Mouse (Mus musculus) neural tube, embryonic 10.5 days (tissue): Measurements from ENCODE around the gene Gm10100.
"Not testable (repeated sequence)": the region's sequence is repeated elsewhere in the genome, so short reads cannot be mapped to it uniquely, and the experiment has no call there.

Source experiments
- DNase-seq: peaks from one replicate; pipeline ENCODE4 v3.0.0-alpha.2; 2017; ENCODE audit warnings: low spot score; ENCODE audit errors: extremely low spot score

The Gm10100 gene

DNA sequence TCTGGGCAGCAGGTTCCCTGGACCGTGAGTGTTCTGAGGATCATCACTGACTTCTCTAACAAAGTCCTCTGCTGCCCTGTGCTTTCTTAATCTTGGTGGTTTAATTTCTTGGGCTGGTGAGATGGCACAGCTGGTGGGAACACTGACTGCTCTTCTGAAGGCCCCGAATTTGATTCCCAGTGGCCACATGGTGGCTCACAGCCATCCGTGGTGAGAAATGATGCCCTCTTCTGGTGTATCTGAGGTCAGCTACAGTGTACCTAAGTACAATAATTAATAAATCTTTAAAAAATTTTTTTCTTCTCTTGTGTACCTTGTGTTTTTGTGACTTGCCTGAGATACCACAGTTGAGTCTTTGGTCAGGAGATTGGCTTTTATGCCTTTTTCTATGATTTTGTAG is 26.0 kb downstream of the Gm10100 start:
- not testable (repeated sequence) for DNase-seq

DNA sequence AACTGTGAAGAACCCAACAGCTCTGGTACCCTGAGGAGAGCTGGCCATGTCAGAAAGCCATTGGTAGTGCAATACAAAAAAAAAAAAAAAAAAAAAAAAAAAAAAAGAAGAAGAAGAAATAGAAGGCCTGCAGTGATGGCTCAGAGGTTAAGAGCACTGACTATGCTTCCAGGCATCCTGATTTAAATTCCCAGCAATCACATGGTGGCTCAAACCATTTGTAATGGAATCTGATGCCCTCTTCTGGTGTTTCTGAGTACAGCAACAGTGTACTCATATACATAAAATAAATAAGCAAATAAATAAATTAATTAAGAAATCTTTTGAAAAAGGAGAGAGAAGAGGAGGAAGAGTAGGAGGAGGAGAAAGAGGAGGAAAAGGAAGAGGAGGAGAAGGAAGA is 27.2 kb downstream of the Gm10100 start:
- DNase-seq, result no peak

DNA sequence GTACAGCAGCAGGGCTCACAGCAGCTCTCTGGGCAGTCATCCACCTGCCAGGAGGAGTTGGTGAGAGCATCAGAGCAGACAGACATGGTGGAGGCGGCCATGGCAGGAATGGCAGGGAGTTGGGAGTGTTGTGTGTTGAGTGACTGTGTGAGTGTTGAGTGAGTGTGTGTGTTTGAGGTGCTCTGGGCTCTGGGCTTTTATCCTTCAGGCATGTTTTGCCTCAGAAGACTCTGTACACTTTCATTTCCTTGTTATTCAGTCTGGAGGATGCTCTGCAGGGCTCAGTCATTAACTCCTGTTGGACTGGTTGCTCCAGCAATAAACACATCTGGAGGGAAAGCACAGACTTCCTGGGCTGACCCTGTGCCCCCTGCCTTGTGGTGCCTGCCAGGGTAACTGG is 33.3 kb downstream of the Gm10100 start, which contains the start of gene Gm3233:
TSS of gene Gm3233 (minus strand) at position 101 of the 400 bp plus-strand sequence.
- not testable (repeated sequence) for DNase-seq

- no peak for DNase-seq
Observed at GRCm38 (mm10) chr10:77769727-77770126, 43.4 kb downstream of the Gm10100 start.

- DNase-seq, result not testable (repeated sequence)
Observed at GRCm38 (mm10) chr10:77771225-77771624, 44.9 kb downstream of the Gm10100 start, which contains the start of gene Gm3238. Gene Gm3238 (minus strand): TSS chr10:77771325.

DNA sequence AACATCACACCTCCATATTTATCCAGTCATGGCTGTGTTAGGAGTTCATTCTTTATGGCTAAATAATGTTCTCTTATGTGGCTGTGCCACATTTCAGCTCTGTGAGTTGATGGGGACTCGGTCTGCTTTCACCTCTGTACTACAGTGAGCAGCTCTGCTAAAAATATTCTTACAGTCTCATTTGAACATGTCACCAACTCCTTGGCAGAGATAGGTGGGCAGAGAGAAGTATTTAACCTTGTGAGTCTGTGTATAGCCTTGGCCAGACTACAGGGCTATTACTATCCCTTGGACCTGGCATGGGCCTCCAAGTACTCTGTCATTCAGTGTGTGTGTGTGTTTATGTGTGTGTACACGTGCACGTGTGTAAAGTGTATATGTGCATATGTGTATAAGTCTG is 45.9 kb downstream of the Gm10100 start:
- not testable (repeated sequence) for DNase-seq
